ENCODE assay signal across 27 mouse cellular contexts in genomic region chr14:93095081-93095480, GRCm38 (mm10).
DNase-seq lines count a peak whose midpoint lies in the region; ATAC-seq lines count a peak whose summit lies in the region.
"Had no signal": no experiment of that assay in that cellular context is flagged by ENCODE, and none has a peak within 500 bp of the region (broad histone marks: within the 10 kb centered on the region; RNA-seq: fewer than 3 reads in every experiment).

No protein-coding gene starts in this region.

- H3K9me3 ChIP-seq in lung, embryonic 15.5 days: no peaks in the 10 kb centered on the region
- H3K9me3 ChIP-seq: embryonic facial prominence, embryonic 13.5 days; forebrain, embryonic 12.5 days; hindbrain, embryonic 10.5 days; hindbrain, embryonic 15.5 days; limb, embryonic 12.5 days had no signal

- H3K27me3 ChIP-seq in lung, embryonic 15.5 days: no peaks in the 10 kb centered on the region
- H3K27me3 ChIP-seq: CH12.LX; embryonic facial prominence, embryonic 13.5 days; forebrain, embryonic 12.5 days; hindbrain, embryonic 15.5 days; limb, embryonic 12.5 days had no signal

- 35% methylated on average over 2 of the region's 2 CpGs for WGBS in lung, embryonic 15.5 days

- H3K27ac ChIP-seq in lung, embryonic 15.5 days: no peak overlapping the region
- H3K27ac ChIP-seq: embryonic facial prominence, embryonic 13.5 days; forebrain, embryonic 12.5 days; hindbrain, embryonic 10.5 days; hindbrain, embryonic 15.5 days; limb, embryonic 12.5 days had no signal

- H3K9ac ChIP-seq in lung, embryonic 15.5 days: no peak overlapping the region
- H3K9ac ChIP-seq: embryonic facial prominence, embryonic 13.5 days; forebrain, embryonic 12.5 days; forebrain, postnatal 0 days; hindbrain, embryonic 15.5 days; limb, embryonic 12.5 days; liver, postnatal 0 days had no signal

- H3K36me3 ChIP-seq in lung, embryonic 15.5 days: no peaks in the 10 kb centered on the region
- H3K36me3 ChIP-seq: embryonic facial prominence, embryonic 13.5 days; forebrain, embryonic 12.5 days; hindbrain, embryonic 10.5 days; hindbrain, embryonic 15.5 days; limb, embryonic 12.5 days had no signal

- H3K4me2 ChIP-seq in lung, embryonic 15.5 days: no peak overlapping the region
- H3K4me2 ChIP-seq: embryonic facial prominence, embryonic 13.5 days; forebrain, embryonic 12.5 days; hindbrain, embryonic 15.5 days; limb, embryonic 12.5 days; liver, embryonic 11.5 days had no signal

- H3K4me1 ChIP-seq in lung, embryonic 15.5 days: 0 out of 2 replicates have a peak, but pooled peaks cover 4% of the 10 kb centered on the region
- H3K4me1 ChIP-seq: embryonic facial prominence, embryonic 13.5 days; forebrain, embryonic 12.5 days; hindbrain, embryonic 10.5 days; hindbrain, embryonic 15.5 days; limb, embryonic 12.5 days had no signal

- H3K4me3 ChIP-seq in lung, embryonic 15.5 days: no peak overlapping the region
- H3K4me3 ChIP-seq: embryonic facial prominence, embryonic 13.5 days; erythroblast, embryonic 14.5 days; forebrain, embryonic 12.5 days; hindbrain, embryonic 10.5 days; hindbrain, embryonic 15.5 days; limb, embryonic 12.5 days had no signal

- DNase-seq in lung, postnatal 10 days: no peak
- peak; percentile 56 for DNase-seq in Muller cell, postnatal 12 days (ENCODE audit: inconsistent ontology term)
- peak; percentile 36 for DNase-seq in embryo, embryonic 10.5 days (ENCODE audit: low spot score)
- peak; percentile 4 for DNase-seq in skeletal muscle tissue, adult 2 months (ENCODE audit: low read depth, low spot score)
- no peak for DNase-seq in frontal cortex, postnatal 14 days (ENCODE audit: low spot score in 2 of 2)
- DNase-seq: adrenal gland, postnatal 10 days; cerebellum, adult 8-10 months; forebrain, postnatal 0 days; gastrocnemius, postnatal 14 days; heart, postnatal 14 days; kidney, adult 11 months; kidney, postnatal 25 days; liver, postnatal 0 days; lung, postnatal 36 days; right cerebral cortex, postnatal 4 days; thymus, postnatal 4 days had no signal

- ATAC-seq in lung, embryonic 15.5 days (ENCODE audit: borderline replicate concordance, extremely low read depth, low FRiP score, low TSS enrichment): peak; percentile 62; the same call in 1 of the 2 replicates
- ATAC-seq: forebrain, postnatal 0 days; inflammation-experienced regulatory T-cells, adult 6 months; liver, postnatal 0 days; midbrain, embryonic 16.5 days had no signal

Comparison
In these comparisons a context has a peak if more than half of its experiments do, and no peak if none do; other contexts are left out.
1. DNase-seq: peak in Muller cell, postnatal 12 days (single experiment), embryo, embryonic 10.5 days (single experiment) and skeletal muscle tissue, adult 2 months (single experiment); none in lung, postnatal 10 days (single experiment) and frontal cortex, postnatal 14 days (0 of 2).